11 mouse cellular contexts compared by ENCODE assay signal in the genomic region with DNA sequence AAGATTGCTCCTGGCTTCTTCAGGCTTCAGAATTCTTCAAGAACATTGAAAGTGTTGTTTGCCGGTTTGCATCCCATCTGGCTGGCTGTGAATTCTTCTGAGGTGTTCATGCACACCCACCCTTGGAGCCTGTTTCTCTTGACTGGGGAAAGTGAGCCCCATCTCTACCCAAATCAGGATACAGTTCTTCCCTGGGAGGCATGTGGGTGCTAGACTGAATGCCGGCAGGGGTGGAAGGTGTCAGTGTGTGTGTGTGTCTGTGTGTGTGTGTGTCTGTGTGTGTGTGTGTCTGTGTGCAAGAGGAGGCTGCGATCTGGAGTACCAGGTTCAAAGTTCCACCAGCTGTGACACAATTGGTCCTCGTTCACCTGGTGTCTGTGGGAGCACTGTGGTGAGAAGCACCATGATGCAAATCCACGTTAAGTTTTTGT.
DNase-seq lines count a peak whose midpoint lies in the region; ATAC-seq and TF ChIP-seq lines count a peak whose summit lies in the region.
"Had no signal": no experiment of that assay in that cellular context is flagged by ENCODE, and none has a peak within 500 bp of the region (broad histone marks: within the 10 kb centered on the region; RNA-seq: fewer than 3 reads in every experiment).

No protein-coding gene starts in this region.

- H3K27ac ChIP-seq in heart, embryonic 10.5 days, result peak overlapping the region; percentile 87
- 0 out of 2 replicates have a peak overlapping the region, but pooled peaks have one; percentile 82 for H3K27ac ChIP-seq in liver, postnatal 0 days (ENCODE audit: low read depth)
- H3K27ac ChIP-seq in liver, embryonic 12.5 days, result no peak overlapping the region
- H3K27ac ChIP-seq: forebrain, embryonic 15.5 days had no signal

- no peak for TF ChIP-seq EP300 in liver, postnatal 0 days (IDR thresholded peaks at IDR 0.05; ENCODE audit: low read depth)

- H3K4me3 ChIP-seq in heart, embryonic 10.5 days, result no peak overlapping the region
- H3K4me3 ChIP-seq in liver, postnatal 0 days (ENCODE audit: low read depth, low read length), result no peak overlapping the region
- no peak overlapping the region for H3K4me3 ChIP-seq in liver, embryonic 12.5 days
- H3K4me3 ChIP-seq in myocyte, result no peak overlapping the region
- H3K4me3 ChIP-seq: forebrain, embryonic 15.5 days had no signal

- DNase-seq in heart, embryonic 10.5 days (ENCODE audit: low spot score), result no peak
- no peak for DNase-seq in heart, adult 8-10 months (ENCODE audit: low spot score)
- no peak for DNase-seq in liver, postnatal 0 days
- DNase-seq in thymus, postnatal 36 days, result peak; percentile 49 to 55
- no peak for DNase-seq in adrenal gland, adult 2 months
- no peak for DNase-seq in lung, postnatal 10 days
- DNase-seq: cerebellum, adult 18-20 months had no signal

- H3K36me3 ChIP-seq in heart, embryonic 10.5 days, result no peaks in the 10 kb centered on the region
- no peaks in the 10 kb centered on the region for H3K36me3 ChIP-seq in liver, postnatal 0 days (replicated peaks; ENCODE audit: insufficient read depth, low read length)
- no peaks in the 10 kb centered on the region for H3K36me3 ChIP-seq in liver, embryonic 12.5 days
- no peaks in the 10 kb centered on the region for H3K36me3 ChIP-seq in myocyte (ENCODE audit: control insufficient read depth, insufficient read depth)
- H3K36me3 ChIP-seq: forebrain, embryonic 15.5 days had no signal

- ATAC-seq in liver, postnatal 0 days, result no peak
- ATAC-seq in liver, embryonic 12.5 days, result no peak
- ATAC-seq: forebrain, embryonic 15.5 days; hindbrain, embryonic 16.5 days had no signal

- H3K79me2 ChIP-seq in myocyte (ENCODE audit: control insufficient read depth, insufficient read depth), result no peaks in the 10 kb centered on the region

- peaks cover 45% of the 10 kb centered on the region for H3K4me1 ChIP-seq in heart, embryonic 10.5 days
- H3K4me1 ChIP-seq in liver, postnatal 0 days (ENCODE audit: insufficient read depth), result peaks cover 14% of the 10 kb centered on the region
- peaks cover 19% of the 10 kb centered on the region for H3K4me1 ChIP-seq in liver, embryonic 12.5 days

- H3K9me3 ChIP-seq in heart, embryonic 10.5 days, result no peaks in the 10 kb centered on the region
- H3K9me3 ChIP-seq in liver, postnatal 0 days (ENCODE audit: low read length), result no peaks in the 10 kb centered on the region
- H3K9me3 ChIP-seq in liver, embryonic 12.5 days (replicated peaks), result no peaks in the 10 kb centered on the region
- H3K9me3 ChIP-seq: forebrain, embryonic 15.5 days had no signal

- no peak for TF ChIP-seq POLR2A in myocyte (IDR thresholded peaks at IDR 0.05; ENCODE audit: insufficient read length, low read depth)

- no peak overlapping the region for H3K4me2 ChIP-seq in liver, postnatal 0 days (ENCODE audit: low read depth, low read length)
- no peak overlapping the region for H3K4me2 ChIP-seq in liver, embryonic 12.5 days
- H3K4me2 ChIP-seq in myocyte (ENCODE audit: low read depth), result no peak overlapping the region
- H3K4me2 ChIP-seq: forebrain, embryonic 15.5 days had no signal

- no peak overlapping the region for H3ac ChIP-seq in myocyte (ENCODE audit: control insufficient read depth, insufficient read length)

- H3K9ac ChIP-seq in liver, postnatal 0 days (replicated peaks), result no peak overlapping the region
- H3K9ac ChIP-seq in liver, embryonic 12.5 days, result no peak overlapping the region
- H3K9ac ChIP-seq: forebrain, embryonic 15.5 days had no signal

- H3K27me3 ChIP-seq in heart, embryonic 10.5 days (ENCODE audit: insufficient read depth, poor library complexity, severe bottlenecking), result no peaks in the 10 kb centered on the region
- no peaks in the 10 kb centered on the region for H3K27me3 ChIP-seq in liver, postnatal 0 days (ENCODE audit: insufficient read depth, low read length)
- H3K27me3 ChIP-seq in liver, embryonic 12.5 days (replicated peaks), result no peaks in the 10 kb centered on the region
- no peaks in the 10 kb centered on the region for H3K27me3 ChIP-seq in myocyte (ENCODE audit: control insufficient read depth, insufficient read depth, insufficient read length)
- H3K27me3 ChIP-seq: forebrain, embryonic 15.5 days had no signal

- TF ChIP-seq CTCF in liver, postnatal 0 days (IDR thresholded peaks at IDR 0.05; ENCODE audit: low read depth), result no peak

- 60% methylated on average over 5 of the region's 5 CpGs for WGBS in heart, embryonic 10.5 days
- WGBS in liver, postnatal 0 days (ENCODE audit: insufficient replicate concordance), result 54% methylated on average over 5 of the region's 5 CpGs
- 47% methylated on average over 5 of the region's 5 CpGs for WGBS in liver, embryonic 12.5 days (ENCODE audit: insufficient replicate concordance)

TF ChIP-seq in myocyte, 11 proteins besides CTCF, POLR2A, EP300 and RAD21:
- TF ChIP-seq REST (IDR thresholded peaks at IDR 0.05; ENCODE audit: insufficient read depth, insufficient read length) (no peak), SRF (IDR thresholded peaks at IDR 0.05; ENCODE audit: control insufficient read depth, insufficient read length, low read depth) (peak; percentile 29), TCF3 (IDR thresholded peaks at IDR 0.05; ENCODE audit: insufficient read length, low read depth) (no peak), MAX (IDR thresholded peaks at IDR 0.05; ENCODE audit: low read depth) (no peak)
TF ChIP-seq in myocyte: peak in this region for 1.

Comparison
In these comparisons a context has a peak if more than half of its experiments do, and no peak if none do; other contexts are left out.
1. DNase-seq: peak in thymus, postnatal 36 days (2 of 2); none in heart, embryonic 10.5 days (single experiment), heart, adult 8-10 months (single experiment), liver, postnatal 0 days (single experiment), adrenal gland, adult 2 months (single experiment) and lung, postnatal 10 days (single experiment).